Mouse (Mus musculus) embryonic facial prominence, embryonic 13.5 days (tissue): ENCODE data around the gene Gli1. TPM values are rescaled to one million over a fixed set of nuclear protein-coding genes. Genes with fewer than 3 reads are reported as not detected.

Source experiments
- ATAC-seq: fragments of 200-750 bp; cut with Nextera tagmentation; 2 replicates; pipeline ENCODE4 v1.8.0; 2017; ENCODE audit warnings: low read depth; ENCODE audit not compliant: insufficient number of reproducible peaks, insufficient read depth, low FRiP score, low TSS enrichment
- H3K27ac ChIP-seq: fragments of 300-500 bp; sonication (generic); 2 replicates; pipeline ENCODE4 v1.5.1; 2015; ENCODE audit warnings: moderate library complexity, mild to moderate bottlenecking, inconsistent platforms
- H3K27me3 ChIP-seq: fragments of 300-500 bp; sonication (generic); 2 replicates; pipeline ENCODE4 v1.6.1; 2015; ENCODE audit warnings: mild to moderate bottlenecking, inconsistent platforms
- H3K36me3 ChIP-seq: fragments of 300-500 bp; sonication (generic); 2 replicates; pipeline ENCODE4 v1.6.1; 2015; ENCODE audit warnings: mild to moderate bottlenecking, inconsistent platforms
- H3K4me1 ChIP-seq: fragments of 300-500 bp; sonication (generic); 2 replicates; pipeline ENCODE4 v1.6.1; 2015; ENCODE audit warnings: inconsistent platforms
- H3K4me2 ChIP-seq: fragments of 300-500 bp; sonication (generic); 2 replicates; pipeline ENCODE4 v1.6.1; 2015; ENCODE audit warnings: moderate library complexity, mild to moderate bottlenecking, inconsistent platforms
- H3K4me3 ChIP-seq: fragments of 300-500 bp; sonication (generic); 2 replicates; pipeline ENCODE4 v1.5.1; 2015; ENCODE audit warnings: mild to moderate bottlenecking, inconsistent platforms
- H3K9ac ChIP-seq: fragments of 300-500 bp; sonication (generic); 2 replicates; pipeline ENCODE4 v1.6.1; 2015; ENCODE audit warnings: mild to moderate bottlenecking, inconsistent platforms
- H3K9me3 ChIP-seq: fragments of 300-500 bp; sonication (generic); 2 replicates; pipeline ENCODE4 v1.6.1; 2016; ENCODE audit warnings: inconsistent platforms
- WGBS: fragments of 180-500 bp; shearing (Covaris S2); methylation state at CpG from one replicate; pipeline ENCODE4 v1.1.7; 2015; ENCODE audit warnings: mixed read lengths; 5-methylcytosine and 5-hydroxymethylcytosine counted together
- polyA plus RNA-seq: library from polyadenylated mRNA; unstranded; fragments of >200 nt; fragmentation: Nextera tagmentation; extraction: Ambion mirVana; gene quantifications from 2 replicates; pipeline ENCODE4 v1.2.1, GENCODE M21; 2015

The Gli1 gene
- polyA plus RNA-seq, 1 experiment from 2014 or later: 19.8 TPM

- WGBS: 87% methylated on average over 8 of the region's 8 CpGs
- Histone ChIP-seq H3K36me3 (peaks cover 100% of the 10 kb centered on the region), H3K27me3 (no peaks in the 10 kb centered on the region), H3K9me3 (no peaks in the 10 kb centered on the region), H3K27ac (no peak overlapping the region), H3K4me2 (no peak overlapping the region), H3K4me3 (no peak overlapping the region), H3K4me1 (peaks cover 25% of the 10 kb centered on the region), H3K9ac (no peak overlapping the region)
- ATAC-seq: no peak
These were observed 60.5 kb downstream of the Gli1 start for GRCm38 (mm10) chr10:127281316-127281715.

Other genes with a start within 250 kb of the Gli1 start
- 76.5 and 87.7 TPM in 2 replicates for gene Os9, start 220.8 kb downstream of the Gli1 start, polyA plus RNA-seq
- gene B4galnt1, start 176.7 kb downstream of the Gli1 start, polyA plus RNA-seq: 8.9 and 9.0 TPM in 2 replicates
- 1.3 and 2.0 TPM in 2 replicates for gene Slc26a10, start 161.3 kb downstream of the Gli1 start, polyA plus RNA-seq
- gene Arhgef25, start 151.9 kb downstream of the Gli1 start, polyA plus RNA-seq: 117 and 130 TPM in 2 replicates
- gene Dtx3, start 146.2 kb downstream of the Gli1 start, polyA plus RNA-seq: 161 and 165 TPM in 2 replicates
- gene Pip4k2c, start 130.4 kb downstream of the Gli1 start, polyA plus RNA-seq: 28.1 and 30.8 TPM in 2 replicates
- gene Kif5a, start 78.6 kb downstream of the Gli1 start, polyA plus RNA-seq: 6.7 and 8.1 TPM in 2 replicates
- 187 and 199 TPM in 2 replicates for gene Dctn2, start 75.6 kb downstream of the Gli1 start, polyA plus RNA-seq
- 14.9 and 19.2 TPM in 2 replicates for gene Mbd6, start 53.0 kb downstream of the Gli1 start, polyA plus RNA-seq
- 113 and 128 TPM in 2 replicates for gene Mars, start 30.2 kb downstream of the Gli1 start, polyA plus RNA-seq
- 3.1 and 3.4 TPM in 2 replicates for gene Arhgap9, start 20.0 kb downstream of the Gli1 start, polyA plus RNA-seq
- 0.07 TPM in 1 of 2 replicates, not detected in the other for gene Inhbe, start 12.4 kb upstream of the Gli1 start, polyA plus RNA-seq
- not detected in 2 replicates for gene Inhbc, start 28.5 kb upstream of the Gli1 start, polyA plus RNA-seq
- gene R3hdm2, start 38.4 kb upstream of the Gli1 start, polyA plus RNA-seq: 57.7 and 58.8 TPM in 2 replicates
- 2.0 and 3.2 TPM in 2 replicates for gene Stac3, start 159.7 kb upstream of the Gli1 start, polyA plus RNA-seq
- gene Ndufa4l2, start 173.0 kb upstream of the Gli1 start, polyA plus RNA-seq: 20.0 and 32.7 TPM in 2 replicates
- gene Shmt2, start 180.5 kb upstream of the Gli1 start, polyA plus RNA-seq: 81.7 and 92.3 TPM in 2 replicates
- 3.0 and 3.9 TPM in 2 replicates for gene Nxph4, start 192.6 kb upstream of the Gli1 start, polyA plus RNA-seq